Mouse (Mus musculus): ENCODE measurements around the gene Kcna7.
"Not testable (repeated sequence)": the region's sequence is repeated elsewhere in the genome, so short reads cannot be mapped to it uniquely, and the experiment has no call there.

Gene Kcna7

GRCm38 (mm10) chr7:45395129-45395541 is 10.3 kb upstream of the Kcna7 start:
- no peak for DNase-seq (ENCODE audit: low spot score)

DNA sequence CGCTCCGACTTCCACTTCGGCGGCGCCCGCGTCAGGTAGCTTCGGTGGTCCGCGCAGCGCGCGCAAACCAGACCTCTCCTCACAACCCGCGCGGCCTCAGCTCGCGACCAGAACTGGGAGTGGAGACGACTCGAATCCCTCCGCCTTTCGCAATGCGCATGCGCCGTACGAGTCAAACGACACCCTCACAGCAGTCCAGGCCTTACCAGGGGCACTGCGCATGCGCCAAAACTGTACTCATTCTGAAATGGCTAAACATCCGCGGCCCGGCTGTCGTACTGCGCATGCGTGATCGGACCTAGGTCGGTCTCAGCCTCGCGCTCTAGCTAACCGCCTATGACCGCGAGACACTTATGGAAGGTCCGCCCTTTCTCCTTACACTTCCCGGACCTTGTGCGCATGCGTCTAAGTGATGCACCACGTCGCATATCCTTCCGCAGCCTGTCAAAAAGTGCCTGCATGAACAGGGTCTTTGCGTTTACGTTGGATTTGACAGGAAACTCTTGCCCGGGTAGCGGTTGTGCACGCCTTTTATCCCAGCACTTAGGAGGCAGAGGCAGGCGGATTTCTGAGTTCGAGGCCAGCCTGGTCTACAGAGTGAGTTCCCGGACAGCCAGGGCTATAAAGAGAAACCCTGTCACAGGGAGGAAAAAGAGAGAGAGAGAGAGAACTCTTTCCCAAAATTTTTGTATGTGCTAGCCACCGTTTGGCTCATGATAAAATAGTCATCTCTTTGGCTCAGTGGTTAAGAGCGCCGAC is 9.7 kb upstream of the Kcna7 start, which contains the start of gene Snrnp70:
Gene Snrnp70 (minus strand): TSS at position 165 of the 759 bp plus-strand sequence.
- DNase-seq (ENCODE audit: low spot score): peak; percentile 100

GRCm38 (mm10) chr7:45396337-45396775 is 9.1 kb upstream of the Kcna7 start:
- DNase-seq (ENCODE audit: low spot score): not testable (repeated sequence)

GRCm38 (mm10) chr7:45396787-45397186 is 8.7 kb upstream of the Kcna7 start:
- no peak for DNase-seq (ENCODE audit: low spot score)

GRCm38 (mm10) chr7:45401521-45402085 is 3.9 kb upstream of the Kcna7 start:
- no peak for DNase-seq (ENCODE audit: low spot score)

DNA sequence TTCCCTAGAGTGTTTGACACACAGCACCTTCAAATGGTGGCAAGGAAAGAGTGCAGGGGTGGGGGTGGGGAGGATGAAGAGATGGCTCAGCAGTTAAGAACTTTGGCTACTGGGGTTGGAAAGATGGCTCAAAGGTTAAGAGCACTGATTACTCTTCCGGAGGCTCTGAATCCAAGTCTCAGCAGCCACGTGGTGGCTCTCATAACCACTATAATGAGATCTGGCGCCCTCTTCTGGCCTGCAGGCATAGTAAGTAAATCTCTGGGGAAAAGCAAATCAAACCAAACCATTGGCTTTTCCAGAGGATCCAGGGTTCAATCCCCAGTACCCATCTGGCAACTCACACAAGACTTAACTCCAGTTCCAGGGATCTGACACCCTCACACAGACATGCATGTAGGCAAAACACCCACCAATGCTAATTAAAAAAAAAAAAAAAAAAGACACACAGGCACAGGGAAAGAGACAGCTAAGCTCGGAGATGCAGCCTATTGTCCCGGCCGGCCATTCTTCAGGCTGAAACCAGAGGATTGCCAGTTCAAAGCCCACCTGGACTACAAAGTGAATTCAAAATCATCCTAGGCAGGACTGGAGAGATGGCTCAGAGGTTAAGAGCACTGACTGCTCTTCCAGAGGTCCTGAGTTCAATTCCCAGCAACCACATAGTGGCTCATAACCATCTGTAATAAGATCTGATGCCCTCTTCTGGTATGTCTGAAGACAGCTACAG is 1.8 kb upstream of the Kcna7 start:
- DNase-seq (ENCODE audit: low spot score): peak; percentile 63

DNA sequence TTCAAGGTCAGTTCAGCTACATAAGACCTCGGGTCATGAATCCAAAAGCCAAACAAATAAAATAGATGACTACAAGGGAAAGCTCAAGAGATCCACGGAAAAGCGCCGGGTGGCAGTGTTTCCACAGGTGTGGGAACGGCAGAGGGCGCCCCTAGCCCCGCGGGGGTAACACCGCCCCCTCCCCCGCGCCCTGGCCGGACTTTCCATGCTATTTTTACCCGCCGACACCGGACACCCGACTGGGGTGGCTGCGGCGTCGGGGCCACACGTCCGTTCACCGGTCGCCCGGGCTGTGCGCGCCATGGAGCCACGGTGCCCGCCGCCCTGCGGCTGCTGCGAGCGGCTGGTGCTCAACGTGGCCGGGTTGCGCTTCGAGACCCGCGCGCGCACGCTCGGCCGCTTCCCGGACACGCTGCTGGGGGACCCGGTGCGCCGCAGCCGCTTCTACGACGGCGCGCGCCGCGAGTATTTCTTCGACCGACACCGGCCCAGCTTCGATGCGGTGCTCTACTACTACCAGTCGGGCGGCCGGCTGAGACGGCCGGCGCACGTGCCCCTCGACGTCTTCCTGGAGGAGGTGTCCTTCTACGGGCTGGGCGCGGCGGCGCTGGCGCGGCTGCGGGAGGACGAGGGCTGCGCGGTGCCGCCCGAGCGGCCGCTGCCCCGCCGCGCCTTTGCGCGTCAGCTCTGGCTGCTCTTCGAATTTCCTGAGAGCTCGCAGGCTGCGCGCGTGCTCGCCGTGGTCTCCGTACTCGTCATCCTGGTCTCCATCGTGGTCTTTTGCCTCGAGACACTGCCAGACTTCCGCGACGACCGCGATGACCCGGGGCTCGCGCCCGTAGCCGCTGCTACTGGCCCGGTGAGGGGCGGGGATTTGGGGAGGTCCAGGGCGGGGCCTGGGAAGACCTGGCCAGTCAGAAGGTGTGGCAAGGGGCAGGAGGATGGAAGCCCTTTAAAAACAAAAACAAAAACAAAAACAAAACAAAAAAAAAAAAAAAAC is 1.0 kb downstream of the Kcna7 start:
- no peak for DNase-seq (ENCODE audit: low spot score)

DNA sequence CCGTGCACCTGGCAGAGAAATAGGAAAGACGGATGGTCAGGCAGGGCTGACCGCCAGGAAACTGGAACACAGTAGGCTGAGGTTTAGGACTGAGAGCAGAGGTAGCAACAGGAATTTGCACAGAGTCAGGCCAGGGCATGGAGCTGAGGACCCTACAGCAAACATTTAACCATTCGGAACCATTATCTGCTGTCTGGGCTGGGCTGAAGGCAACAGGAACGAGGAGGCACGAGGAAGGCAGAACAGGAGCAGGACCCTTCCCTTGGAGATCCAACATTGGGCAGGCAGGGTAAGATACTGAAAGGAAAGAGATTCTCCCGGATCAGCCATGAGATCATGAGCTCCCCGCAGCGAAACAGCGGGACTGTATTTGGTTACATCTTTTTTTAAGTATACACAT is 2.4 kb downstream of the Kcna7 start:
- DNase-seq (ENCODE audit: low spot score): no peak

DNA sequence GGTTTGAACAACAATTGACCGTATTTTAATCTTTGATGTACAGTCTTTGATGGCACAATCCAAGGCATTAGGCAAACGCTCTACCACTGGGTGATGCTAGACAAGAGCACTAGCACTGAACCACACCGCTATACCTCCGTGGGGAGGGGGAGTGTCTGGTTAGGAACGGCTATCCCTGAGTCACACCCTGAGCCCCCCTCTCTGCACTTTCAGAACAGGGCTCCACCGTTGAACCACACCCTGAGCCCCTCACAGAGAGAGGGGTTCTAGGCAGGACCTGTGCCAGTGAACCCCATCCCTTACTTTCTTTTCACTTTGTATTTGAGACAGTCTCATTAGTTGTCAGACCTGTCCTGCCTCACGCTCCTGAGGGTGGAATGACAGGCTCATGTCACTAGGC is 2.9 kb downstream of the Kcna7 start:
- no peak for DNase-seq (ENCODE audit: low spot score)

- no peak for DNase-seq (ENCODE audit: low spot score)
Observed at GRCm38 (mm10) chr7:45408949-45409348, 3.5 kb downstream of the Kcna7 start.

- DNase-seq (ENCODE audit: low spot score): no peak
Observed at GRCm38 (mm10) chr7:45409497-45410163, 4.2 kb downstream of the Kcna7 start.

DNA sequence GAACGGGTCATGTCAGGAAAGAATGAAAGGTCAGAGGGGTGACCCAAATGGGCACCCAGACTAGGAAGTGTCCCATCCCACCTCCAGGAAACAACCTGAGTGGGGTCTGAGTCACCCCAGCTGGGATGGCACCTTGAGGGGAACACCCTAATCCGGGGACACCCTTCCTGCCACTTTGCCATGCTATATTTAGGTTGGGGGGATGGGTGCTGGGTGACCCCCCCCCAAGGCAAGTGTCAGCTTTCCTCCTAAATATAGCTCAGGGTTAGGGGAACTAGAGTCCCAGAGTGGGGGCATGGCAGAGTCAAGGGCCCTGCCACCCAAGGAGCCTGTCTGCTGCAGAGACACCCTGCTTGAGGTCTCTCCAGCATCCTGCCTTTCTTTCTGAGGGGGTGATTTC is 7.0 kb downstream of the Kcna7 start:
- DNase-seq (ENCODE audit: low spot score): no peak

DNA sequence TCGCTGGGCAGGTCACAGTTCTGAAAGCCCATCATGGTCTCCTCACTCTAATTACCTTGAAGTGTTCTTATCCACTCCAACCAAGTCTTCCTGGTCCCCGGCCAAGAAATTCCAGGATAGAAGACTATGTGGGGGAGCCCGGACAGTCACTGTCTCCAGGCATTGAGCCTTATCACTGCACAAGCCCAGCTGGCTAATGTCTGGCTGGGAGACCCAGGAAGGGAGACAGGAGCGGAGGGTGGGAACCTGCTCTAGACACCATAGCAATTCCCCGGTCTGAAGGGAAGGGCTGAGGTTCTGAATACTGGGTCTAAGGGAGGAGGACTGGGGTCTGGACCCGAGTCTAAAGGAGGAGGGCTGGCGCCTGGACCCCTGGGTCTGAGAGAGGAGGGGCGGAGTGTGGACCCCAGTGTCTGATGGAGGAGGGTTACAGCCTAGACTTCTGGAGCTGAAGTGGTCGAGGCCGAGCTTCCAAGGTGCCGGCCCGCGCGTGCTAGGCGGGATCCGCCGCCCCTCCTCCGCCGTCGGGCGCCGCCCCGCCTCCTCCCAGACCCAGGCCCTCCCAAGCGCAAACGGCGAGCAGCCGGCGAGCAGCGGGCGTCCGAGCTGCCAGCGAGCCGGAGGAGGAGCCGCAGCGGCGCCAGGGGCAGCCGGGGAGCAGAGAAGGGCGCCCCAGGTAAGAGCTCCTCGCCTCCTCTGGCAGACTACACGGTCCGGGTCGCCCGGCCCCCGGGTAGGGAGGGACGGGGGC is 7.8 kb downstream of the Kcna7 start, which contains the start of gene Ntf5:
Gene Ntf5 (plus strand): TSS at position 583 of the 751 bp plus-strand sequence.
- DNase-seq (ENCODE audit: low spot score): peak; percentile 46

DNA sequence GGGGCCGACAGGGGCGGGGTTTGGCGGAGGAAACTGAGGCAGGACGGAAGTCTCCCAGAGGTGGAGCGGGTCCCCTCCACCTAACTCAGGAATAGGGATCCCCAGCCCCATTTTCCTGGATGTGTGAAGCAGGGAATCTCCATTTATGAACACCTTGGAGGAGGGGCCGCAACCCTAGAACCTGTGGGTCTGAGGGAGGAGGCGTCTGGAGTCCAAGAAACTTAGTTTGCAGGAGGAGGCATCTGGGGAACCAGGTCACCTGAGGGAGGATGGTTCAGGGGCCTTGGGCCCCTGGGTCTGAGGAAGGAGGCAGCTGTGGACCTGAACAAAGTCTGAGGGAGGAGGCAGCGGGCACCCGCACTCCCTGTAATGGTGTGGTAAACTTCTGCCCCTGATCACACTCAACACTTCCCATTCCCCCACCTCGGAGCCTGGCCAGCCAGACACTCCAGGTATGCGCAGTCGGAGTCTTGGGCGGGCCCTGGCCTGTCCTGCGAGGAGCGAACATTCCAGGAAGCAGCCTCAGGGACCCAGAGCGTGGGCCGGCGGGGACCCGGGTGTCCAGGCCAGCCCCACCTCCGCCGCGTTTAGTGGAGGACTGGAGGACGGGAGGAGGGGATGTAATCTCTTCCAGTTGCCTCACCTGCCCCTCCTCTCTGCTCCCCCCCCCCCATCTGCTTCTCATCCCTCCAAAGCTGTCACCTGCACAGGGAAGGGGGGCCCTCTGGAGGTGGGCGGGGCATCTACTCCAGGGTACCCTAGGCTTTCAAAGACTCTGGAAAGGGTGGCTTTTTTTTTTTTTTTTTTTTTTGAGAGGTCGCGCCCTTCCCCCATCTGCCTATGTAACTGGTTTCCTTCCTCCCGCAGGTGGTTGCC is 8.6 kb downstream of the Kcna7 start:
- peak; percentile 57 for DNase-seq (ENCODE audit: low spot score)

- DNase-seq (ENCODE audit: low spot score): no peak
Observed at GRCm38 (mm10) chr7:45414740-45415224, 9.3 kb downstream of the Kcna7 start.

DNA sequence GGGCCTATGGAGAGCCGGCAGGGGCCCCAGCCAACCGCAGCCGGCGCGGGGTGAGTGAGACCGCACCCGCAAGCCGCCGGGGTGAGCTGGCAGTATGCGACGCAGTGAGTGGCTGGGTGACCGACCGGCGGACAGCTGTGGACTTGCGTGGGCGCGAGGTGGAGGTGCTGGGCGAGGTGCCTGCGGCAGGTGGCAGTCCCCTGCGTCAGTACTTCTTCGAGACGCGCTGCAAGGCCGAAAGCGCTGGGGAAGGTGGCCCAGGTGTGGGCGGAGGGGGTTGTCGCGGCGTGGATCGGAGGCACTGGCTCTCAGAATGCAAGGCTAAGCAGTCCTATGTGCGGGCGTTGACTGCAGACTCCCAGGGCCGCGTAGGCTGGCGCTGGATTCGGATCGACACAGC is 10.2 kb downstream of the Kcna7 start:
- DNase-seq (ENCODE audit: low spot score): no peak

GRCm38 (mm10) chr7:45417962-45418492 is 12.6 kb downstream of the Kcna7 start:
- DNase-seq (ENCODE audit: low spot score): no peak

- no peak for DNase-seq (ENCODE audit: low spot score)
Observed at GRCm38 (mm10) chr7:45419859-45420614, 14.6 kb downstream of the Kcna7 start.

Measured in urinary bladder, postnatal 25 days (tissue).